Mouse (Mus musculus) c-Kit-positive CD71-negative TER-119-negative erythroid progenitor cells, embryonic 14.5 days (primary cell): ENCODE measurements around the gene Sept9.

ENCODE experiments used
- DNase-seq: peaks from one replicate; pipeline ENCODE4 v3.0.0-alpha.2; 2013; ENCODE audit warnings: low read depth

The Sept9 gene

GRCm38 (mm10) chr11:117374288-117374687 is 174.8 kb downstream of the Sept9 start:
- no peak for DNase-seq

- no peak for DNase-seq
Measured at GRCm38 (mm10) chr11:117379774-117380173, 180.3 kb downstream of the Sept9 start.

GRCm38 (mm10) chr11:117384235-117384634 is 184.8 kb downstream of the Sept9 start:
- DNase-seq, result no peak

GRCm38 (mm10) chr11:117384897-117385296 is 185.4 kb downstream of the Sept9 start:
- peak; percentile 66 for DNase-seq

GRCm38 (mm10) chr11:117385331-117386103 is 186.1 kb downstream of the Sept9 start:
- no peak for DNase-seq

- no peak for DNase-seq
Measured at GRCm38 (mm10) chr11:117387241-117387640, 187.8 kb downstream of the Sept9 start.

- no peak for DNase-seq
Measured at GRCm38 (mm10) chr11:117390001-117390402, 190.5 kb downstream of the Sept9 start.

GRCm38 (mm10) chr11:117390774-117391534 is 191.5 kb downstream of the Sept9 start:
- DNase-seq, result no peak

- DNase-seq, result no peak
Measured at GRCm38 (mm10) chr11:117392251-117392650, 192.8 kb downstream of the Sept9 start.

- no peak for DNase-seq
Measured at GRCm38 (mm10) chr11:117393715-117394114, 194.3 kb downstream of the Sept9 start.

- no peak for DNase-seq
Measured at GRCm38 (mm10) chr11:117394230-117395137, 195.0 kb downstream of the Sept9 start.

- DNase-seq, result no peak
Measured at GRCm38 (mm10) chr11:117395228-117395627, 195.8 kb downstream of the Sept9 start.

GRCm38 (mm10) chr11:117396929-117397328 is 197.5 kb downstream of the Sept9 start:
- no peak for DNase-seq

GRCm38 (mm10) chr11:117397755-117398154 is 198.3 kb downstream of the Sept9 start:
- no peak for DNase-seq

GRCm38 (mm10) chr11:117398191-117398590 is 198.7 kb downstream of the Sept9 start:
- DNase-seq, result no peak

- DNase-seq, result no peak
Measured at GRCm38 (mm10) chr11:117401583-117402367, 202.3 kb downstream of the Sept9 start.

GRCm38 (mm10) chr11:117402550-117402949 is 203.1 kb downstream of the Sept9 start:
- no peak for DNase-seq

GRCm38 (mm10) chr11:117403073-117403472 is 203.6 kb downstream of the Sept9 start:
- DNase-seq, result no peak

GRCm38 (mm10) chr11:117403781-117404180 is 204.3 kb downstream of the Sept9 start:
- no peak for DNase-seq

- no peak for DNase-seq
Measured at GRCm38 (mm10) chr11:117406711-117407110, 207.2 kb downstream of the Sept9 start.

GRCm38 (mm10) chr11:117407196-117407595 is 207.7 kb downstream of the Sept9 start:
- no peak for DNase-seq
